Mouse (Mus musculus): ENCODE measurements around the gene Fbxo39.

GRCm38 (mm10) chr11:72311355-72312001 lies 2.8 kb upstream of the Fbxo39 start:
- TF ChIP-seq CTCF (IDR thresholded peaks at IDR 0.05; ENCODE audit: extremely low read depth, insufficient read depth, low read length) (no peak), POLR2A (IDR thresholded peaks at IDR 0.05; ENCODE audit: extremely low read depth, insufficient read depth, low read length) (no peak)

Data from cortical plate, adult 2 months (tissue).